Mouse (Mus musculus) brain, embryonic 14.5 days (tissue): Measurements from ENCODE around the gene Rabgef1. TPM values are rescaled to one million over a fixed set of nuclear protein-coding genes. Genes with fewer than 3 reads are reported as not detected.

ENCODE experiments used
- DNase-seq: peaks from one replicate; pipeline ENCODE4 v3.0.0-alpha.2; 2011; ENCODE audit warnings: low read depth
- CTCF ChIP-seq: fragments of 200-500 bp; IDR thresholded peaks from 2 replicates; pipeline ENCODE4 v1.5.1; 2012; ENCODE audit warnings: inconsistent platforms, mild to moderate bottlenecking, moderate library complexity, borderline replicate concordance; ENCODE audit not compliant: insufficient read depth, insufficient read length; ENCODE audit errors: extremely low read depth
- POLR2A ChIP-seq: fragments of 200-500 bp; IDR thresholded peaks from 2 replicates; pipeline ENCODE4 v1.6.1; 2012; ENCODE audit warnings: mild to moderate bottlenecking, inconsistent platforms, borderline replicate concordance; ENCODE audit not compliant: poor library complexity, insufficient read depth, insufficient read length, severe bottlenecking; ENCODE audit errors: extremely low read depth
- polyA plus RNA-seq: library from polyadenylated mRNA; depleted of rRNA; stranded (reverse); fragments of >200 nt; gene quantifications from 2 replicates; pipeline ENCODE4 v1.2.3, GENCODE M21; 2012

Rabgef1 gene
- polyA plus RNA-seq, 1 experiment: 34.5 TPM

- TF ChIP-seq CTCF: no peak
- TF ChIP-seq POLR2A: no peak
Observed at GRCm38 (mm10) chr5:130221760-130222145, 50.2 kb downstream of the Rabgef1 start.

GRCm38 (mm10) chr5:130222146-130223004 lies 50.8 kb downstream of the Rabgef1 start:
- TF ChIP-seq POLR2A (peak; percentile 65), CTCF (peak; percentile 47; the same call in 1 of the 2 replicates)
- DNase-seq: peak; percentile 96

More at GRCm38 (mm10) chr5:130221760-130222145, 50.2 kb downstream of the Rabgef1 start:
- no peak for DNase-seq

- TF ChIP-seq POLR2A: no peak
- no peak for TF ChIP-seq CTCF
- DNase-seq: no peak
Observed at GRCm38 (mm10) chr5:130226790-130227189, 55.2 kb downstream of the Rabgef1 start.

GRCm38 (mm10) chr5:130228120-130228519 lies 56.5 kb downstream of the Rabgef1 start:
- no peak for DNase-seq
- TF ChIP-seq CTCF: no peak
- no peak for TF ChIP-seq POLR2A

- DNase-seq: no peak
- TF ChIP-seq POLR2A (no peak), CTCF (no peak)
Observed at GRCm38 (mm10) chr5:130236302-130236701, 64.7 kb downstream of the Rabgef1 start.

GRCm38 (mm10) chr5:130239236-130239635 lies 67.6 kb downstream of the Rabgef1 start:
- no peak for DNase-seq
- TF ChIP-seq CTCF (no peak), POLR2A (no peak)

GRCm38 (mm10) chr5:130239856-130240255 lies 68.3 kb downstream of the Rabgef1 start:
- DNase-seq: no peak

GRCm38 (mm10) chr5:130241426-130241825 lies 69.8 kb downstream of the Rabgef1 start:
- TF ChIP-seq POLR2A: no peak
- no peak for TF ChIP-seq CTCF
- no peak for DNase-seq

More at GRCm38 (mm10) chr5:130239856-130240255, 68.3 kb downstream of the Rabgef1 start:
- TF ChIP-seq POLR2A (no peak), CTCF (no peak)

- TF ChIP-seq CTCF (no peak), POLR2A (no peak)
- DNase-seq: no peak
Observed at GRCm38 (mm10) chr5:130247823-130248222, 76.2 kb downstream of the Rabgef1 start.

GRCm38 (mm10) chr5:130254164-130255016 lies 82.8 kb downstream of the Rabgef1 start:
- peak; percentile 62 for DNase-seq

More at GRCm38 (mm10) chr5:130254164-130255016, 82.8 kb downstream of the Rabgef1 start:
- peak; percentile 21; the same call in 1 of the 2 replicates for TF ChIP-seq CTCF
- TF ChIP-seq POLR2A: no peak
